Mouse (Mus musculus) frontal cortex, adult 2 months (tissue): ENCODE measurements around the gene Stk36. TPM values are rescaled to one million over a fixed set of nuclear protein-coding genes. Genes with fewer than 3 reads are reported as not detected.

ENCODE experiments used
- DNase-seq, 2 experiments: peaks; one replicate each; pipeline ENCODE4 v3.0.0; 2022; ENCODE audit warnings: low spot score in 1 of 2; ENCODE audit errors: extremely low spot score in 1 of 2
- polyA plus RNA-seq: library from polyadenylated mRNA; depleted of rRNA; stranded (reverse); fragments of >200 nt; gene quantifications from 2 replicates; pipeline ENCODE4 v1.2.3, GENCODE M21; 2012; rRNA removed

The Stk36 gene
- 5.5 and 6.2 TPM in 2 replicates for polyA plus RNA-seq

DNA sequence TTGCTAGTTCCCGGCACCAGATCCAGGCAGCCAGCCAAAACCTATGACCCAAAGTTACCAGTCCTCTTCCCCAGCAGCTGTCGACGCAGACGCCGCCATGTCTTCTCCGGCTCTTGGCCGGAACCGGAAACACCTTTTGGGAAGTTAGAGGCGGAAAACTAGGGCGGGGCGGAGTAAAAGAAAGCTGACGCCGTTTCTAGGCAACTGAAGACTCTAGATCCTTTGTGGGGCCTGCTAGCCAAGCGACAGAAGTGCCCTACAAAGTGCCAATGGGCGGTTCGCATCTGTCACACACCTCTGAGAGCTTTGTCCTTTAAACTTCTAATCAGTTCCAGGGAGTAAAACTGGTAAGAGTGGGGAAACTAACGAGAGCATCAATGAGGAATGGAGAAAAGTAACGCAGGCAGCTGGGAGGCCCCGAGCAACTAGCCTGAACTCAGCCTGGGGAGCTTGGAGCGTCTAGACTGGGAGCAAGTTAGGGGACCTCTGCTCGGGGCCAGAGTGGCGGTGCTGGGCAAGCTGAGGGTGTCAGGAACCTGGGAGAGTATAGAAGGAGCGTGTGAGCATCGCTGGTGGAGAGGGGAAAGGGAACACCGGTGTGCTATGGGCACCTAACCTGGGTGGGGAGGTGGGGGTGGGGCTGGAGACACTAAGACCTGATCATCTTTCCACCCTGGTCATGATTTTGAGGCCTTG, at the start of gene Stk36, which contains the start of gene Rnf25:
Gene Stk36, plus strand, starts transcription at position 179 of the 696 bp plus-strand sequence.
Gene Rnf25, minus strand, starts transcription at position 131 of the 696 bp plus-strand sequence.
- peak; percentile 82 to 92 for DNase-seq

DNA sequence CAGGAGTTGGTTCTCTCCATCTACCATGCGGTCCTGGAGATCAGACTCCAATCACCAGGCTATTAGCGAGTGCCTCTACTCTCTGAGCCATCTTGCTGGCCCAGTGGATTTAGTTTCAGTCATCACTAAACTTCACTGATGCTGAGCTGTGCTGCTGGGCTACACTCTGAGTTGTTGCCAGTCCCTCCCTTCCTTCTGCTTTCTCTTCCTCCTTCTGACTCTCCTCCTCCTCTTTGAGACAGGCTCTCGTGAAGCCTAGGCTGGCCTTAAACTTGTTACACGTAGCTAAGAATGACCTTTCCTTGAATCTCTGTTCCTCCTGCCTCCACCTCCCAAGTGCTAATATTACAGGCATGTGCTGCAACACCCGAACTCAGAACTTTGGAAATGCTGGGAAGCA, 42.2 kb upstream of the Stk36 start:
- no peak for DNase-seq

DNA sequence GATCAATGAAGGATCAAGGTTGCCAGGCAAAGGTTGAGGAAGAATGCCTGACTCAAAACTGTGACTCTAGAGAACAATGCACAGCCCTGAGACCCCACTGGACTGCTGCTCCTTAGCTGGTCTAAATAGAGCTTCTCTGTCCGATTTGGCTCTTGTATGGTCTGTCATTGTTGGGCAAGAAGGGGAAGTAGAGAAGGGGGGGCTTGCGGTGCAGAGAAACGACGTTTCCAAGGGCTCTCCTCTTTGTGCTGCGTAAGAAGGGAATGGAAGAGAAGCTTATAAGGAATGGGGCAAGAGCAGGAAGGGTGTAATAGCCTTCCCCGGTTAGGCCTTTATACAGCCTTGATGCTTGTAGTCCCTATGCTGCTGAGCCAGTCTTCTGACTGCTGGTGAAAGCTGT, 35.4 kb upstream of the Stk36 start:
- DNase-seq: no peak

DNA sequence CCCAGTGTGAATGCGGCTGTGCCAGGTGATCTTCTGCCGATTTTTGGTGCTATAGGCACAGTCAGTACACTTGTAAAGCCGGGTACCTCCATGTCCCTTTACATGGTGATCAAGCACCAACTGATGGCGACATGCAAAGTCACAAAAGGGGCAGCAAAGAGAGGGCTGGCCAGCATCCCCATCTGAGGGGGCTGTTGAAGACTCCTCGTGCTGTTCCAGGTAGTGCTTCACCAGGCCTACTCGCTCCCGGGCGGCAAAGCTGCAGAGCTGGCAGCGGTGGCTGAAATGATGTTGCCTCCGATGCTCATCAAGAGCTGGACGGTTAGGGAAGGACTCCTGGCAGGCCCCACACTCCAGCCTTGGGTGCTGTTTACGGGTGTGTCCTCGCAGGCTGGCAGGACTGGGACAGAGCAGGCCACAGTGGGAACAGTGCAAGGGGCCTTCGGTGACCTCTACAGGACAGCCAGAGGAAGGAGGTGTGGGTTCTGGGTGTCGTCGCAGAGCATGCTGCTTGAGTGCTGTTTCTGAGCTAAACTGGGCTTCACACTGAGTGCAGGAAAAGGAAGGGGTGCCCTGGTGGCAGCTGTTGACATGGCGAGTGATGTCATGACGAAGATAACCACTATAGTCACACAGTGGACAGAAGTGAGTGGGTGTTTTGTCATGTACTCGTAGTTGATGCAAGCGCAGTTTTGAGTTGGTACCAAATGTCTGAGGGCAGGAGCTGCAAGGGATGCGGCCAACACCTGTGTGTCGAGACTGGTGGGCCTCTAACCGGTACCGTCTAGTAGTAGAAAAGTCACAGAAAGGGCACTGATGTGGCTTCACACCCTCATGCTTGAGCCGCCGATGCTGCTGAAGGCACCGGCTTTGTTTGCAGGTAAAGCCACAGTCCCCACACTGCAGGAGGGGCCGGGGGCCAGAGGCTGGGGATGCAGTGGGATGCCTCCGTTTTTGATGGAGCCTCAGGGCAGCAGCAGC, 31.2 kb upstream of the Stk36 start:
- peak in 1 of 2 experiments; percentile 16 for DNase-seq

DNA sequence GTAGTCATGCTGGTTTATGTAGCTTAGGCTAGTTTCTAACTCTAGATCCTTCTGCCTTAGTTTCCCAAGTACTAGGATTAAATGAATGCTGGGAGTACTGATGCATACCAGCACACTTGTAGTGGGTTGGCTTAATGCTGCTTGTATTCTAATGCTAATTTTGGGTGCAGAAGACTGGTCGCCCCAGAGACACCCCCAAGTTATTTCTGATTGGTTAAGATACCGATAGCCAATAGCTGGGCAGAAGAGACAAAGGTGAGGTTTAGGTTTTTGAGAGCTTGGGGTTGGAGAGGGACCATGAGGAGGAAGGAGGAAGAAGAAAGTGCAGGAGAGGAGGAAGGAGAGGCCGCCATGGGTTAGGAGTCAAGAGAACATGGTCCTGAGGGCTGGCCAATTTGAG, 18.6 kb upstream of the Stk36 start:
- no peak for DNase-seq

DNA sequence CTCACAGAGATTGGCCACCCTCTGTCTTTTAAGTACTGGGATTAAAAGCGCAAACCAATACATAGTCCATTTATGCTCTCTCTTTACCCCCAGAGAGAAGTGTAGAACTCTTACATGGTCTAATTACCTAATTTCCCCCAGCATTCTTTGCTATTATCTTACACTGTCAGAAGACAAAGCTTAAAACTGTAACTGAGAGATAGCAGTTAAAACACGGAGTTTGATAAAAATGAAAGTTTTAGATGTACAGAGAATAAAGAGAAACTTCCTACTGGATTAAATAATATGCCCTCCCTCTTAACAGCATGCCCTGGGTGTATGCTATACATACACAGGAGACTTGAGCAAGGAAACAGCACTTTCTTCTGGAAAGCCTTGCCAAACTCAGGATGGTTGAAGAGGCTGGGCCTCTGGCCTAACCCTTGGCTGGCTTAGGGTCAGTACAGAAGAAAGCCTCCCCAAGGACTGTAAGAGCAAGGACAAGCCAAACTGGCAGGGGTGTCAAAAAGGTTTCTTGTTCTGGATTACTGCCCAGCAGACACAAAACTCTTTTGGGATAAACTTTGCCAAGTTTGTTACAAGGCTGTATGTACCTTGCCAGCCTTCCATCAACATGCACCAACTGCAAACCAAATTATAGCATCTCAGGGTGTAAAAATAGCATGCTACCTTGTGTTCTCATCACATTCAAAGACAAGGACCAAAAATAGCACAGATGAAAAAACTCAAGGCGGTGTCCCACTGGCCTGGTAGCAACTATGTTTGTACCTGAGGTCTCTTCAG, 16.4 kb upstream of the Stk36 start:
- no peak for DNase-seq

DNA sequence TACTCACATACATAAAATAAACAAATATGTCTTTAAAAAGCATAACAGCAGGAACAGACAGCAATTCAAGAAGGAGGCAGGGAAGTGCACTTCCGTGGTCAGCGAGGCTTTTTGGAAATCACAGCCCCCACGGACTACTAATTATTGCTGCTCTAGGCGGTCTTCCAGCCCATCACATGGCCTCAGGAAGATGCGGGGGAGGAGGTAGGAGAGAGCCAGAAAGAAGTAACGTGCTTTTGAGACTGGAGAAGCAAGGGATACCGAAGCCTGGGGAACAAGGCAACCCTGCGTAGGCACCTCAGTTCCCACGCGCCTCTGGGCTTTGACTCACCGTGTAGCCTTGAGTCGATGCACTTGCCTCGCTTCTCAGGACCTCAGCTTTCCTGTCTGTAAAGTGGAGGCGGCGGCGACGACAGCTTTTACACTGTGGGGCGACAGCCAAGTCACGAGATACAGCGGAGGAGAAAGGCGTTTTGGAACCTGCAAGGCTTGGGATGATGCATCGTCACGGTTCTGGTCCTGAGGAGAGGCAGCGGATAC, 13.9 kb upstream of the Stk36 start:
- peak in 1 of 2 experiments; percentile 85 for DNase-seq

DNA sequence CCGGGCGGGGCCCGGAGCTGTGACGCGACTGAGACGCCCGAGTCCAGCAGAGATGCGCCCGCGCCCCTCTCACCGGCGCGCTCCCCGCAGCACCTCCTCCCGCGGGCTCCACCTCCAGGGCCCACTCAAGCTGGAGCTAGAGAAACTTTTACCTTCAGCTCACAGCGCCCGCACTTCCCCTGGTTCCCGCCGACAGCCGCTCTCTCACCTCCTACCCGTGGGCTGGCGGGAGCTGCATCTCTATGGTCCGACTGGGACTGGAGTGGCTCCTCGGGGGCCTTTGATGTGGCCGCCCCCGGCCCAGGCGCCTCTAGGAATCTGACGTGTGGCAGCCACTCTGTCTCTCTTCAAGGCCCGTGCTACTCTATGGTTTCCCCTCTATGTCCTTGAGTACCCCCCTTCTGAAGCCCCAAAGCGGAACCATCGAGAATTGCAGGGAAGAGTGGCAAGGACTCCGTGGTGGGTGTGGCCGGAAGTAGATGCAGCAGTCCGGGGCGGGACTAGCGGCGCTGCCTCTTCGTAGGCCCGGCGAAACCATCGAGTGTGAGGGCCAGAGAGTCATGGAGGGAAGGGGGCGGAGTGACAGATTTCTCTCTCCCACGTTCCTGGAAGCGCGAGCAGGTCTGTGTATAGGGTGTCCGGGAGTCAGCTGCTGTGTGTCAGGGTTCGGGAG, 13.3 kb upstream of the Stk36 start, which contains the start of the genes Zfp142 and Bcs1l:
Gene Zfp142, minus strand, starts transcription at position 474 of the 673 bp plus-strand sequence.
Gene Bcs1l, plus strand, starts transcription at position 517 of the 673 bp plus-strand sequence.
- DNase-seq: peak; percentile 99

DNA sequence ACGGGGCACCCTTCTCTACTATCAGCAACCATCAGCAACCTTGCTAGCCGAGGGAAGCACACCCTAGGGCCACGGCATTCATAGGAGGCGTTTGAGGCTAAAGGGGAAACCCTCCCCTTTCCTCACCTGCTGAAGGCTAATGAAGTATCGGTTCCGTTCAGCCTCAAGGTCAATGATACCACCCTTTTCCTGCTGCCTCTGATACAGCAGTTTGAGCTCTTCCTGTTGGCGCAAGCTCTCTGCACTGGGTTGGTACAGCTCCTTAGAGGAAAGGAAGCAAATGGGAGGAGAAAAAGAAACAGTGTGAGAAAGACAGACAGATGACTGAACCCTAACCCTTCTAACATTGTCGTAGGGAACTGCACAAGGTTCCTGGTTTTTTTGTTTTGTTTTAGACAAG, 6.8 kb upstream of the Stk36 start:
- DNase-seq: no peak

DNA sequence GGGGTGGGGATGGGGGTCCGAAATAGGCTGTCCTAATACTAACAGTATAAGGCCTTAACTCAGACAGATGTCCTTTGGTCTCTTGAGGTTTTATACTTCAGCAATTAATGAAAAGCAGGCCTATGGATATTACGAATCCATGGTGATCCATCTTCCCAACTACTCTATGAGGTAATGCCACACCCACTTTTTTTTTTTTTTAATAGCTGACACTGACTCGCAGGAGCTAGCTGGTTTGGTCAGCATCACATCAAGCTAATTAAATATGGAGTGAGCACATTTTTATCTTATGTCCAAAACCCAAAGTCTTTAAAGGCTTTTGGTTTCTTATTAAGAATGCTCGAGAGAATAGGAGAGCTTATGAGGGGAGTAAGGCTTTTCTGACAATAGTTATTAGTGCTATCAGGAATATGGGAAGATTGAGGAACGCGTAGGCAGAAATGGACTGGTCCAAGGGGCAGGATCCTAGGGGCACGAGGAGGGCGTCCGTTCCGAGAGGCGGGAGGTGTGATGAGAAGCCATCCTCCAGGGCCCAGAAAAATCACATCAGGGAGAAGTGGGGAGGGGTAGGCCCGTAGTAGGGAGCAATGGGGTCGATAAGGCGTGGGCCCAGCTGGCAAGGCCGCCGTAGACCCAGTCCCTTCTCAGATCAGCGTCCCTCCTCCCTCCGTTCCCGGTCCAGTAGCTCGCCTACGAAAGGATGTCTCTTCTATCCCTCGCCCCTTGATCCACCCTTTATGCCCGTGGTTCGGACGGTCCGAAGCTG, 561 bp upstream of the Stk36 start:
- no peak for DNase-seq

DNA sequence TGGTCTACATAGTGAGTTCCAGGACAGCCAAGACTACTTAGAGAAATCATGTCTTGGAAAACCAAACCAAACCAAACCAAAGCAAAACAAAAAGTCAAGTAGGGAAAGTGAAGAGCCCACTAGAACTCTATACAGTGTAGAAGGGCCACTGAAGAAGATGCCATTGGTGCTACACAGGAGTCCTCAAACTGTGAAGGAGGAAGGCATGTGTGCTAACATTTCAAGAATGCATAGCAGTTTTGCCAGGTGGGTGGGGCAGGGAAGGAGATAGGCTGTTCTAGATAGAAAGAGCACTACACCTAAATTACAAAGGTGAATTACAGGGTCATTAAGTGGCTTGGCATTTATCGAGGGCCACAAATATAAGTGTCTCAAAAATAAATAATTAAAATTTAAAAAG, 22.9 kb downstream of the Stk36 start:
- DNase-seq: no peak

DNA sequence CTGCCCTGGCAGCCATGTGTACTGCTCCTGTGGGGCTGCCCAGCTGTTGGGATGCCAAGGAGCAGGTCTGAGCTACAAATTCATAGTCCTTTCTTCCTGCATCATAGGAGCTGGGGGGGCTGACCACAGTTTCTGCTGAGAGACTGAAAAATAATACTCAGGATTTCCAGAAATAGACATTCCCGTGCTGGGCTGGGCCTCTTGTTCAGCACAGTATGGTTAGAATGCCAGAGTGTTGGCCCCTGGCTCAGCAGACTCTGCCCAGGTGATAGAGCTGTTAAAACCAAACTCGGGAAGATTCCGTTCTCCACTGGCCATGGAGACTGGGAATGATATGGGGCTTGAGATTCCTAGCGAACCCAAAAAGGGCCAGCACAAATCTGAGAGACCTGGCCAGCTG, 24.8 kb downstream of the Stk36 start:
- no peak for DNase-seq

DNA sequence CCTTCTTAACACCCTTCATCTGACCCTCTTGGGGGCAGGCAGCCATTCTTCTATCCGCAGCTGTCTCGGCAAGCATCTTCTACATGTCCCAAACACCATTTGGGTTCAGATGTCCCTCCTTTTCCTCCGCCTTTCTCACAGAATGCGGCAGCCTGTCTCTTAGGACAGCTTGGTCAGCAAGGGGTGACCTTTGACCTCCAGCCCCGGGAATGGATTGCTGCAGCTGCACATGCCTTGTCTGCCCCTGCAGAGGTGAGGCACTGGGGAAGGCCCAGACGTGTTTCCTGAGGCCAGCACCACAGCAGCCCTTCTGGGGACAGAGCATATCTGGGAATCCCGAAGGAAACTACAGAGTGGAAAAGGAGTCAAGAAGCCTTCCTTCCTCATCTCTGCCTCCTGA, 26.8 kb downstream of the Stk36 start:
- no peak for DNase-seq

DNA sequence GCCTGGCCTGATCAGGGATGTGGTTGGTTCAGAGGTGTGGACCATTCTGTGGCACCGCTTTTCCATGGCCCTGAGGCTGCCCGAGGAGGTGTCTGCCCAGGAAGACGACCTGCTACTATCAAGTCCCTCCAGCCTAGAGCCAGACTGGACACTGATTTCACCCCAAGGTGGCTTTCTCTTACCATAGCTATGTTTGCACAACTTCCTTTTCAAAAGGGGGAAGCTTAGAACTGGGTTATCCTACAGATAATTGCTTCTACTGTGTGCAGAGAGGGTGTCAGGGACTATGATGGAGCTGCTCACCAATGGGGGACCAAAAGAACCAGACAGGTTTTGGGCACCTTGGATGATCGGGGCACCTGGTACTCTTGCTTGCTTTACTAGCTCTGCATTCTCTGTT, 31.5 kb downstream of the Stk36 start:
- DNase-seq: no peak

DNA sequence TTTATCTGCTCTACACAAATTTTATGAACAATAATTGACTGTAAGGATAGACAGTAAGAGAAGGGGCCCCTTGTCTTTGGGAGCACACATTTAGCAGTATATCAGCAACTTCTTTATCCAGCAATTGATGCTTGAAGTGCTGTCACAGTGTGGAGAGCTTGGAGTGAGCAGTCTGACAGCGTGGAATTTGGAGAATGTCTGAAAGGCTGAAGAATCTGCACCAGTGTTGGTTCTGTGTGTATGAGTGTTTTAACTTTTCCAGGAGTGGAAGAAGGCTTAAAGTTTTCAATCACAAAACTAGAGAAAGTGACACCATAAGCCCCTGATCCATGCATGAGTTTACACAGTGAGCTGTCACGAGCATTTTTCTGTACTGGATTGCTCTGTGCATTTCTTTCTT, 42.3 kb downstream of the Stk36 start:
- no peak for DNase-seq

DNA sequence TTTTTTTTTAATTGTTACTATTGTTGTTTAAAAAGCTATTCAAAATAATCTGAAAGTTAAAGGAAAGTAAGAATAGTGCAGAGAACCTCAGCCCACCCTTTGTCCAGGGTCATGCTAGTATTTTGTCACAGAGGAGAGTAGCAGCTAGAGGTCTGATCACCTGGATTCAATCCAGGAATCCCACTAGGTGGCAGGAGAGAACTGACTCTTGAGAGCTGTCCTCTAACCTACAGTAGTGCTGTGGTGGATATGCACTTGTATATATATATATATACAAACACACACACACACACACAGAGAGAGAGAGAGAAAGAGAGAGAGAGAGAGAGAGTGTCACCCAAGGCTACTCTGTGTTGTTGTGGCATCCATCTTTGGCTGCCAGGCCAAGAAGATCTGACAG, 42.7 kb downstream of the Stk36 start:
- no peak for DNase-seq

DNA sequence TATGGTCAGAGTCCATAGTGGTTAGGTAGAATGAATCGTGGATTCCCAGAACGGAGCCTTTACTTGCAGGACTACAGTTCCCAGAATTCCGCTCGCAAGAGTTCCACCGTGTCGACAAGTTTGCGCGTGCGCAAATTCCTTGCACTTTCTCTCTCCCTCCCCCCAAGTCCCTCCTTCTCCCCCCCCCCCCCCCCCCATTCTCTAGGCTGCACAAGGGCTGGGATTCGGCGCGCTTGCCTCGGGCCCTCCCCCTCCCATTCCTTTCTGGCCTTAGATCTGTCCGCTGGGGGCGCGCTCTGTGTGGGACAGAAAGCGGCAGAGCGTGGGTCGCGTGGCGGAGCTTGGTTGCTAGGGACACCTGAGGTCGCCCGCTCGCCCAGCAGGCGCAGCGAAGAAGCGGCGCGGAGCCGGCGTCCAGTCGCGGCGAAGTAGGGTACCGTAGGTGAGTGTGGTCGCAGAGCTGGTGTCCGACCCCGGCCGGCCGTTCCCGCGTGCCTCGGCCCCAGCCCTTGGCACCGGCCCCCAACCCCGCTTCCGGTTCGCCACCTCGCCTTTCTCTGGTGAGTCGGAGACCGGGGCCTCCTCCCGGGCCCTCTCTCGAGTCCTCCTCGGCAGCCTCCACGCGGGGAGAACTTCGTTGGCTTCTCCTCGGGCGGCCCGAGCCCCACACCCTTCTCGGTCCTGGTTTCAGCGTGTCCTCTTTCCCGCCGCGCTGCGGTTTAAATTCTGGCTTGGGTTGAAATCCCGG, 60.4 kb downstream of the Stk36 start, which contains the start of gene Ttll4:
Gene Ttll4, plus strand, starts transcription at position 298 of the 748 bp plus-strand sequence.
- peak; percentile 87 to 95 for DNase-seq

DNA sequence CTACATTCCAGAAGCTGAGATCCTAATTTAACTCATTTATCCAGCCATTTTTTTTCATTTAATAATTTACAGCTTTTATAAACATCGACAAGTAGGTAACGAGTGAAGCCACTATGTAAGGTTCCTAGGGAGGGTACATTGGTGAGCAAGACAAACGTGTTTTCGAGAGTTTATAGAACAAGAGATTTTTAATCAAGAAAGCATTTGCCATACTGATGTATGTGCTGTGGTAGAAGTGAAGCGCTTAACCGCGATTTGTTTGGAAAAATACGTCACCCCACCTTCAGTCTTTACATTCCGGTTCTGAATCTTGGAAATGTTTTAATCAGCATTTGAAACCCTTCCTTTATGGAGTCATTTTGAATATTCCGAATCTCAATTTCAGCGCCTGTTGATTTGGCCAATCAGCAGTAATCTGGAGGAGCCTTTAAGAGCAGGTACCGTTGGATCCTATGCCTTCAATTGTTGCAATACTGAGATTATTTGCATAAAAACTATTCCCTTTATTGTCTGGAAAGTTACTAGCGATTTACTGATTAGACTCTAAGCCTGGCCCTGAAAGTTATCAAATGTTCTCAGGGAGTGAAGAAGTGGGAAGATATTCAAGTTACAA, 61.1 kb downstream of the Stk36 start:
- DNase-seq: peak in 1 of 2 experiments; percentile 6
